Mouse (Mus musculus) neutrophil, adult 5-6 weeks (primary cell): ENCODE data around the gene Snx20. TPM values are rescaled to one million over a fixed set of nuclear protein-coding genes. Genes with fewer than 3 reads are reported as not detected.
A peak's percentile ranks its signal among the peaks of the same experiment; 100 is the strongest.

Experiments used
- ATAC-seq: fragments of 151-379, 151-347 bp; 2 replicates; pipeline ENCODE4 v1.8.0; 2017; ENCODE audit warnings: mild to moderate bottlenecking, moderate TSS enrichment; ENCODE audit not compliant: insufficient number of reproducible peaks, poor library complexity, low FRiP score, severe bottlenecking; ENCODE audit errors: extremely low read depth
- total RNA-seq: library from RNA; stranded (forward); fragments of 200-1000 nt; gene quantifications from 2 replicates; pipeline ENCODE4 v1.2.3, GENCODE M21; 2017

Snx20 gene
- total RNA-seq, 1 experiment from 2014 or later: 128 TPM

DNA sequence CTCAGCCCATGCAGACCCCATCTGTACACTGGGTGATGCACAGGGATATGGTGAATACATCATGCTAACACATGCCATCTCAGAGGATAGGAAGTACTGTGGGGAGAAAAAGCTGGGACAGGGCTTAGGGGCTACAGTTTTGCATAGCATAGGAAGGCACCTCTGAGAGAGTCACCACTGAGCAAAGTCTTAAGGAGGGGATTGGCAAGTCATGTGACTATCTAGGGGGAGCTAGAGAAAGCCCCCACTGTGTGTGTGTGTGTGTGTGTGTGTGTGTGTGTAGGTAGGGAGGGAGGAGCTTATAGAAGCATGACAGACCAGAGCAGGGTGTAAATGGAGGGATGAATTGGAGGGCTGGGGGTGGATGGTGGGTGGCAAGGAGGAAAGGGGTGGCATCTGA lies 12.4 kb upstream of the Snx20 start:
- no peak for ATAC-seq

DNA sequence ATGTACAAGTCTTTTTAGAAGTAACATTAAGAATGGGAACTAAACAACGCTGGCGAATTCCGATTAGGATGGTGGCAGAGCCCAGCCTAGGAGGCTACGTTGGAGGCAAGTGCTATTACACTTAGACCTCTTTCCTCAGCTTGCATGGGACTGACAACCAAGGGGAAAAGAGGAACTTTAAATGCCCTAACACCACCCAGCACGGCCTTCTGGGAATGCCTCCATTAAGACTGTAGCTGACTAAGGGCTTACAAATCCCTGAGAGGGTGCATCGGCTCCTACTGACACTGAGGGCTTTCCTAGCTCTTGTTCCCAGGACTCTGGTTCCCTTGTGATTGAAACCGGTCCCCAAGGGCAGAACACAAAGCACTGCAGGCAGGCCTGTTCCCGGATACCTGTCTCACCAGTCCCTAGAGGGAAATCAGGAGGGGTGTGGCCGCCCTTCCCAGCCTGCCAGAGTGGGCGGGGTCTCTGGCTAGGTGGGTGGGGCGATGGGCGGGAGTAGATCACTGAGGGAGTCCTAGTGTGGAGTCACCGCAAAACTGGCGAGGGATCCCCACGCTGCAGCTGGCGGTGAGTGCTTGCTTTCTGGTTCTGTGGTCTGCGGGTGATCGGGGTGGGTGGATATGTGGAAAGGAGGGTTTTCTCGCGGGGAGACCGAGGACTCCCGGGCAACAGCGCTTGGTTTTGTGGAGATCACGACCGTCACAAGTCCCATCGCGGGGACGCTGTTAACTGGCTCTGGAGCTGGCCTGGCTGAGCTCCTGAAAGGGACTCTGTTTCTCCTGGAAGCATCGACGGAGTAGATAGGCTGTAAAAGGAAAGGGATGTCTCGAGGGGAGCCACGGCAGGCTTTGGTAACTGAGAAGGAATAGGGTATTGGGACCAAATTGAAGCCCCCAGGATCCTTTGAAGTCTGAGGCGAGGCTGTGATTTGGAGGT lies 11.2 kb upstream of the Snx20 start, which contains the start of gene Nod2:
Gene Nod2, plus strand, starts transcription at position 479 of the 942 bp plus-strand sequence.
- peak; percentile 20; the same call in 1 of the 2 replicates for ATAC-seq

DNA sequence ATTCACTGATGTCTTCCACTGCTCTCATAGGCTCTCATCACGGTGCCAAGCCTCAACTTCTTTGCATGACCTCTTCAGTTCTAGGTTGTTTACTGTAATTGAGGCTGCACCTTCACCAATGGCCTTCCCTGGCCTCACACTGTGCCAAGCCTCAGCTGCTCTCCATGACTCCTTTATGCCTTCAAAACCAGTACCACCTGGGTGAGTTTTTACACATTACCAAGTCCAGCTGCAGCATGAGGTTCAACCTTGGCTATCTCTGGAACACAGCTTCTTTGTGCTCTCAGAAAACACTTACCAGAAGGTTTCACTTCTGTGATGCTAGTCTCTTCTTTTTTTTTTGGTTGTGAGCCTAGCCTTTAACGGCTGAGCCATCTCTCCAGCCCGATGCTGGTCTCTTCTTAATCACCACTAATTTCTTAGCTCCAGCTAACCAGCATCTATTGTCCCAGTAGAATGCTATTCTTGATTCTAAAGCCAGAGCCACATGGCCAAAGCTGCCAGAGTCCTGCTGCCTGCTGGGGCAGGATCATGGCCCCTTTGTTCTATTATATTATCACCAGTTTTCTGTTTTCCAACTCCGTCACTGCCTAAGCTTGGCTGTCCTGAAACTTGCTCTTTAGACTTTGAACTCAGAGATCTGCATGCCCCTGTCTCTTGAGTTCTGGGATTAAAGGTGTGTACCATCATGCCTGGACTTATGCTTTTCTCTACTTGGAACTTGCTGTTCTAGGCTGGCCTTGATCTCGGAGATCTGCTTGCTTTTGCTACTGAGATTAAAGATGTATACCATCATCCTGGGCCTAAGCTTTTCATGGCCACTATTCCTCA lies 7.0 kb upstream of the Snx20 start:
- no peak for ATAC-seq

DNA sequence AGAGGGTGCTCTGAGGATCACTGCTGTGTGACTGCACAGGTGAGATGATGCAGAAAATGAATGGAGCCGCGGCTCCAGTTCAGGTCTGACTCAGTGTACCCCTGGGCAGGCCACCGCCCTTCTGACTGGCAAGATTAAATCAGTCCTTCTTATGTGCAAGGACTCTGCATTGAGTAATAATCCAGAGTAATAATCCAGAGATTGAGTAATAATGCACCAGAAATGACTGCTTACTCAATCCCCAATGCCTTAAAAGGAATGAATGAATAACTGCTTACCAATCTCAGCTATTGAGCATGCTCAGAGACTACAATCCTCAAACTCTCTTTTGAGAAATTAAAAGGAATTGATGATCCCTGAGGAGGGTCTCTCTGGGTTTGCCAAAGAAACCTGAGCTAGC lies 3.0 kb upstream of the Snx20 start:
- no peak for ATAC-seq

- ATAC-seq: peak; percentile 66
Observed at GRCm38 (mm10) chr8:88637092-88638000, 1.4 kb upstream of the Snx20 start.

DNA sequence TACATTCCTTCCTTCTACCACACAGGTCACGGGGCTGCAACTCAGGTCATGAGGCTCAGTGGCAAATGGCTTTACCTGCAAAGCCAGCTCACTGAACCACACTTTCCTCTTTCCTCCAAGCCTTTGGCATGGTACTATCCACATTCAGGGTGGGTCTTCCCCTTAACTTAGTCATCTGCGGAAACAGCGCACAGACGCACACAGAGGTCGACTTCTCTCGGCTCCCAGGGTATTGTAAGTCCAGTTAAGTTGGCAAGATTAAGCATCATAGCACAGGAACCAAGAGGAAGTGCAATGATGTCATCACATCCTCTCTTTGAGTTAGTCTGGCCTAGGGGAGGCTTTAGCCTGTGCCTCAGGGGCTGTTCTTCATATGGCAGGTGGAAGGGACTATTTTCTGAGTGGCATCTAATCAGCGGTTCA lies 2.6 kb downstream of the Snx20 start:
- ATAC-seq: peak; percentile 55

DNA sequence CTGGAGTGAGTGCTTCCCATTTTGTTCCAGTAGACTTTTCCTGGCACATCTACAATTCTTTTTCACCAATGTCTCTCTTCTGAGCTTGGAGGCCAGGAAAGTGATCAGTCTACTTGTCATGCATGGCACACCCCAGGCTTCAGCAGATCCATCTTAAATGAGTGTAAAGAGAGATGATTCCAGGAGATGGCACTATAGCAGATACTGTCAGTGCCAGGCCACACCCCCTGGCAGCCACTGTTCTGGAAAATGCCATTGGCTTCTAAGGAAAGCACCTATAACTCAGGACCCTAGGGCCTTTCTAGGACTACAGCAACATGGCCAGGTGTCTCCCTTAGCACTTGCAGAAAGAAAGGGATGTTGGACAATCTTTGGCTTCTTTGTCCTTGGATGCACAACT lies 4.8 kb downstream of the Snx20 start:
- no peak for ATAC-seq

DNA sequence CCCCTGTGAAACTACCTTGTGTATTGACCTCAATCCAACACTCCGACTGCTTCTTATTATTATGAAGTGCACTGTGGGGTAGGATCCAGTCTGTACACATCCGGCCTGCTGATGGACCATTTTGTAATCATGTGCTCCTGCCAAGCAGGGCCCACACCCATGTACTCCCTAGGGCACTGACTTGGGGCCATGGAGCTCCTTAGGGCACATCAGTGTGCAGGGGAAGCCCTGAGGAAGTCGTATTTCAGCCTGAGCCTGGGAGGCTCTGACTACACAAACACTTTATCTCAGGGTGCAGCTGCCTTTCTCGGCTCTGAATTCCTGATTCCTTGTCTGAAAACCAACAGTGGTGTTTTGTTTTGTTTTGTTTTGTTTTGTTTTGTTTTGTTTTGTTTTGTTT lies 5.7 kb downstream of the Snx20 start:
- no peak for ATAC-seq

DNA sequence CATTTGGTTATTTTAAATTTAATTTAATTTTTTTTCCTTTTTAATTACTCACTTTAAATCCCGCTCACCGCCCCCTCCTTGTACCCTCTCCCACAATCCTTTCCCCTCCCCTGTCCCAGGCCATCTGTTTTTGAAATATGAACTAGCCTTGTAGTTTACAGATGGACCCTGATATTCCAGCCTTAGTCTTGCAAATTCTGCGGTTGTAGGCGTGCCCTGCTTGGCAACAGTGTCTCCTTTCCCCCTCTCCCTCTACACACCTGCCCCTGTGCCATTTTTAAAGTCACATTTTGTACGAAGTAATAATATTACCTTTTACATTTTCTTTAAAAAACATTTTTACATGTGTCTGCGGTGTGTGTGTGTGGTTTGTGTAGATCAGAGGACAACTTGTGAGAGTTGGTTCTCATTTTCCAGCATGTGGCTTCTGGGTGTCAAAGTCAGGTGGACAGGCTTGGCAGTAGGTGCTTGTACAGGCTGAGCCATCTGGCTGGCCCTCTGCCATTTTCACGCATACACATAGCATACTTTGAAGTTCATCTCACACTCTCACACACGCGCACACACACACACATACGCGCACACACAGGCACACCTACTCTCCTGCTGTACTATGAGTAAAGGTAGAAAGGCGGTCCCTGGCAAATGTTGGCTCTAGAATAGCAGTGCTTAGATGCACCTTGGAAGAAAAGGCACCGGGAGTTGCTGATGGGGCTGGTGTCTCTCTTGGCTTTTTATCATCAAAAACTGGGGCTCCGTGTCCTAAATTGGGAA lies 7.7 kb downstream of the Snx20 start:
- ATAC-seq: no peak

DNA sequence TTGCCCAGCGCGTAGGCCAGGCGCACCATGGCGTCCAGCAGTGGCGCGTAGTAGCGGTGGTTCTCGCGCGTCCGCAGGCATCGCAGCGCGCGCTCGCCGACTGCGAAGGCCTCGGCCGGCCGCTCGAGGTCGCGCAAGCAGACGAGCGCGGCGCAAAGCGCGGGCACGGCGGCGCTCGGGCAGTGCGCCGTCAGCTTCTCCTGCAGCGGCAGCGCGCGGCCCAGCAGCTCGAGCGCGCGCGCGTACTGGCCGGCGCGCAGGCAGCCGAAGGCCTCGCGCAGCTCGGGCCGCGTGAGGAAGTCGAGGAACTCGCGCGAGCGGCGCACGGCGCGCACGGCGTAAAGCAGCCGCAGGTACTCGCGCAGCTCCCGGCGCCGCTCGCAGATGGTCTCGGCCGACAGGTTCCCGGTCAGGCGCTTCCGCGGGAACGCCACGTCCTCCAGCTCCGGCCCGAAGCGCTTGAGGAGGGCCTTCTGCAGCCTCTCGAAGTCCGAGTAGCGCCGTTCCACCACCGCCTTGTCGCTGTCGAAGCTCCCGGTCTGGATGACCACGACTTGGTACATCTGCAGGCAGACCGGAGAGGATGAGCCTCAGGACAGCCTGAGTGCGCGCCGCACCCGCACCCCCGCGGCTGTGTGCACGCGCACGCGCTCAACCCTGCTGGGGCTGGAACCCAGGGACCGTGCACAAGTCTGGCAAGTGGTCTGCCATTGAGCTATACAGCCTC lies 8.5 kb downstream of the Snx20 start:
- ATAC-seq: no peak

DNA sequence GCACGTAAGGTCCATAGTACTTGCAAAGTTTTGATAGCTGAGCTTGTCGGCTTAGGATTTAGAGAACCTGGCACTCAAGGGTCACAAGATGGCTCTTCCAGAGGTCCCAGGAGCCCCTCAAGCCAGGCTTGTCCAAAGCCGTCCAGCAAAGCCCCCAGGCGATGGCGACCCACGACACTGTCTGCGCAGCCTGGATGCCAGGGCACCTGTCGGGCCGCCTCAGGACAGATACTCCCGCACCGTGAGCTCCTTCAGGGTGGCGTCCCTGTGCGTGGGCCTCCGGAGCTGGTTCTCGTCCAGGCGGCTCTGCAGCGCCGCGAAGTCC lies 9.0 kb downstream of the Snx20 start:
- ATAC-seq: no peak

DNA sequence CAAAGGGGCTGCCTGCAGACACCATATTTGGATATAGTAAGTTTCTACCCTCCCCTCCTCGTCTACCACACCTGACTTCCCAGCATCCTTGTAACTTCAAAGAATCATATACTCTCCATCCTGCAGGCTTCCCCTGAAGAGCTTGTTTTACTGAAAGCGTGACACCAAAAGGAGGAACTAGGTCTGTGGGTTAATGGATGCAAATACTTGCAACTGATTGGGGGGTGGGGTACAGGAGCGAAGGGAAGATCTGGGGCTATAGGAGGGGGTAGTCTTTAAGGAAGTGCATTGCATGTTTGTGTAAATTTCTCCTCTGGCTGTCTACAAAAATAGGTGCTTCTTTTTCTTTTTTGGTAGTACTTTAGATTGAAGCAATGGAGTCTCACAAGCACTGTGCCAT lies 9.5 kb downstream of the Snx20 start:
- ATAC-seq: no peak

GRCm38 (mm10) chr8:88624276-88624675 lies 11.7 kb downstream of the Snx20 start:
- no peak for ATAC-seq

DNA sequence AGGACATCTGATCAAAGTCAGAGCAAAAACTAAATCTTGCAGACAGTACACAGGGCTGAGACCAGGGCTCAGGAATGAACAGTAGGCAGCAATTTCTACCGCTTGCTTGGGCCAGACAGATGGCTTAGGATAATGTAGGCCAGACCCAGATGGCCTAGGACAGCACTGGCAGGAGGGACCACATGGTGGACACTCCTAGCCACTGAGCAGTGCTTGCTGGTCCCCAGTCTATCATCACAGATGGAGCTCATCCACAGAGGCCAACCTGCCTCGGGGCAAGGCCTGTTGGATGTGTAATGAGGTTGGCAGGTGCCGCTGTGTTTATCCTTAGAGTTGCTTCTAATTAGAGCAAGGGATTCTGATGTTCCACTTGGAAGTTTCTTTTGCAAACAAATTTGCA lies 12.6 kb downstream of the Snx20 start:
- ATAC-seq: no peak

DNA sequence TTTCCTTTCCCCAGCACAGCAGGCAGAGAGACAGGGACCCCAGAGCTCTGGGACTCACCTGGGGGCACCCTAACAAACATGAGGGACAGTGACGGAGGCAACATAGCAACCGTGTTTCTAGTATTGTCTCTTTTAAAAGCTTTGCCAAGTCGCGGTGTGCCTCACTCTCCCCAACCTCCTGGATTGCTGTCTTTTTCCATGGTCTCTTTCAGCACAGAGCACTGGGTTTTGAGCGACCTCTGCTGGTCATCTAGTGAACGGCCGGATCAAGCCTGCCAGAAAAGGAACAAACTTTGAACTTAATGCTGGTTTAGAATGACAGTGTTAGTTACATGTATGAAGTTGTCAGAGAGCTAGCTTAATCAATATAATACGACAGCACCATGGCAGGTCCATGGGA lies 14.5 kb downstream of the Snx20 start:
- peak; percentile 51; the same call in 1 of the 2 replicates for ATAC-seq

- no peak for ATAC-seq
Observed at GRCm38 (mm10) chr8:88620931-88621330, 15.0 kb downstream of the Snx20 start.

DNA sequence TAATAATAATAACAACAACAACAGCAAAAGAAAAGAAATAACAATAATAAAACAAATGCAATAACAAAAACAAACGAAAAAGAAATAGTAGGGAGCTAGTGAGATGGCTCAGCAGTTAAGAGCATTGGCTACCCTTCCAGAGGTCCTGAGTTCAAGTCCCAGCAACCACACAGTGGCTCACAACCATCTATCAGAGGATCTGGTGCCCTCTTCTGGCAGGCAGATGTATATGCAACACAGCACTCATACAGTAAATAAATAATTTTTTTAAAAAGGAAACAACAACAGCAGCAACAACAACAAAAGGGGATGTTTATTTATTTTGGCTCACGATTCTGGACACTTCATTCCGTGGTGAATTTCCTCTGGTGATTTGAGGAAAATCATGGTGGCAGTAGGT lies 16.4 kb downstream of the Snx20 start:
- ATAC-seq: no peak

GRCm38 (mm10) chr8:88618612-88619011 lies 17.3 kb downstream of the Snx20 start:
- ATAC-seq: no peak
